Mouse (Mus musculus) lung, adult 18-20 months (tissue): ENCODE measurements at regions not wholly inside any gene's neighbourhood (a gene's known extent, or its start where the extent isn't known, plus 50 kb on each side); places are given as distances from the start of the nearest gene placed in this dataset.

ENCODE experiments used
- DNase-seq, 2 experiments: peaks; one replicate each; pipeline ENCODE4 v3.0.0; 2022; ENCODE audit warnings: mixed read lengths in 2 of 2

DNA sequence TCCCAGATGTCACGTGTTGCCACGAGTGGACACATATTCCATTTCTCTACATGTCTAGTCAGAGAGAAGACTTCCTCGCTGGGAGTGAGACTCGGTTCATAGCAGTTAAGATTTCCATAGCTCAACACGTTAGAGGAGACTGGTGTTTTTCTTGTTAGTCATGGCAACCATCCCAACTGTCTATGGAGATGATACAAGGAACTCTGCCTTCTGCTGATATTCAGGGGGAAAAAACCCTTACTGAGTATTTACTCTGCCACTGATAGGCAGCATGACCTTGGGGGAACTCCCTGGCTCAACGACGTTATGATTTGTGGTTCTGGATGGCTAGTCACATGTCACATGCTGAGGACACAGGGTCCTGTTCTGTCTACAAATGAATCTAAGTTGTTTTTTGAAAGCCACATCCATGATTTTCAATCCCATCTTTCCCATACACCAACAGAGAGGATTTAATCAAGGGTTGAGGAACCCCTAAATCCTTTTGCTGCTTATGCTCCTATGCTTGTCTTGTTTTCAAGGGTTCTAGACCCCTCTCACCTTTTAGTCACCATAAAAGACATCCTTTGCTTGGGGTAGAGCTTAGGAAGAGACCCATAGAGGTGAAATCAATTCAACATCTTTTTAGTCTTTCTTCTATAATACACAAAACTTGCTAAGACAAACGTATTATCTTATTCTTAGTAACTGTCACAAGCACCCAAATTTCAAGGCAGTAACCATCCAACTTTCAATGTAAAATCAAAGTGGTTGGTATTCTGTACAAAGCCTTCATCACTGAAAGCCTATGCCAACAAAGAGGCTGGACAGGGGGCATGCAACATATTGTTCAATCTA lies 50.2 kb upstream of the Adtrp start:
- no peak for DNase-seq
